Mouse (Mus musculus): Measurements from ENCODE around the gene Spag8. TPM values are rescaled to one million over a fixed set of nuclear protein-coding genes. Genes with fewer than 3 reads are reported as not detected.

Spag8 gene
- total RNA-seq, 1 experiment from 2014 or later, result 0.23 TPM

GRCm38 (mm10) chr4:43656339-43657109 lies 3.1 kb upstream of the Spag8 start, which contains the start of gene Hint2:
TSS of gene Hint2 (minus strand) at chr4:43656466.
- peak; percentile 85 for ATAC-seq (ENCODE audit: extremely low read depth, insufficient number of reproducible peaks, low FRiP score, poor library complexity, severe bottlenecking)

GRCm38 (mm10) chr4:43655656-43656338 lies 2.4 kb upstream of the Spag8 start:
- ATAC-seq (ENCODE audit: extremely low read depth, insufficient number of reproducible peaks, low FRiP score, poor library complexity, severe bottlenecking), result no peak

GRCm38 (mm10) chr4:43652726-43653125 lies 668 bp downstream of the Spag8 start:
- no peak for ATAC-seq (ENCODE audit: extremely low read depth, insufficient number of reproducible peaks, low FRiP score, poor library complexity, severe bottlenecking)

GRCm38 (mm10) chr4:43649783-43650182 lies 3.6 kb downstream of the Spag8 start:
- no peak for ATAC-seq (ENCODE audit: extremely low read depth, insufficient number of reproducible peaks, low FRiP score, poor library complexity, severe bottlenecking)

GRCm38 (mm10) chr4:43640491-43640890 lies 12.9 kb downstream of the Spag8 start:
- ATAC-seq (ENCODE audit: extremely low read depth, insufficient number of reproducible peaks, low FRiP score, poor library complexity, severe bottlenecking), result no peak

- no peak for ATAC-seq (ENCODE audit: extremely low read depth, insufficient number of reproducible peaks, low FRiP score, poor library complexity, severe bottlenecking)
Measured at GRCm38 (mm10) chr4:43640076-43640475, 13.3 kb downstream of the Spag8 start.

GRCm38 (mm10) chr4:43636751-43637150 lies 16.6 kb downstream of the Spag8 start:
- no peak for ATAC-seq (ENCODE audit: extremely low read depth, insufficient number of reproducible peaks, low FRiP score, poor library complexity, severe bottlenecking)

GRCm38 (mm10) chr4:43634621-43635374 lies 18.6 kb downstream of the Spag8 start:
- ATAC-seq (ENCODE audit: extremely low read depth, insufficient number of reproducible peaks, low FRiP score, poor library complexity, severe bottlenecking), result no peak

- ATAC-seq (ENCODE audit: extremely low read depth, insufficient number of reproducible peaks, low FRiP score, poor library complexity, severe bottlenecking), result no peak
Measured at GRCm38 (mm10) chr4:43633736-43634135, 19.7 kb downstream of the Spag8 start.

- no peak for ATAC-seq (ENCODE audit: extremely low read depth, insufficient number of reproducible peaks, low FRiP score, poor library complexity, severe bottlenecking)
Measured at GRCm38 (mm10) chr4:43633296-43633695, 20.1 kb downstream of the Spag8 start.

- ATAC-seq (ENCODE audit: extremely low read depth, insufficient number of reproducible peaks, low FRiP score, poor library complexity, severe bottlenecking), result no peak
Measured at GRCm38 (mm10) chr4:43631956-43632920, 21.2 kb downstream of the Spag8 start.

- no peak for ATAC-seq (ENCODE audit: extremely low read depth, insufficient number of reproducible peaks, low FRiP score, poor library complexity, severe bottlenecking)
Measured at GRCm38 (mm10) chr4:43631046-43631955, 22.1 kb downstream of the Spag8 start, which contains the start of gene Npr2. TSS of gene Npr2 (plus strand) at chr4:43631935.

- ATAC-seq (ENCODE audit: extremely low read depth, insufficient number of reproducible peaks, low FRiP score, poor library complexity, severe bottlenecking), result no peak
Measured at GRCm38 (mm10) chr4:43630671-43631045, 22.7 kb downstream of the Spag8 start.

GRCm38 (mm10) chr4:43630030-43630581 lies 23.3 kb downstream of the Spag8 start:
- peak; percentile 60; the same call in 1 of the 2 replicates for ATAC-seq (ENCODE audit: extremely low read depth, insufficient number of reproducible peaks, low FRiP score, poor library complexity, severe bottlenecking)

GRCm38 (mm10) chr4:43629106-43629817 lies 24.1 kb downstream of the Spag8 start:
- no peak for ATAC-seq (ENCODE audit: extremely low read depth, insufficient number of reproducible peaks, low FRiP score, poor library complexity, severe bottlenecking)

GRCm38 (mm10) chr4:43620146-43620778 lies 33.1 kb downstream of the Spag8 start:
- ATAC-seq (ENCODE audit: extremely low read depth, insufficient number of reproducible peaks, low FRiP score, poor library complexity, severe bottlenecking), result no peak

Measured in neutrophil, adult 5-6 weeks (primary cell).